Mouse (Mus musculus) bone marrow, adult 2 months (tissue): Measurements from ENCODE around the gene Bend6.

ENCODE experiments used
- CTCF ChIP-seq: fragments of 200-500 bp; IDR thresholded peaks from 2 replicates; pipeline ENCODE4 v1.5.1; 2011; ENCODE audit warnings: low read length, control low read depth; ENCODE audit not compliant: control insufficient read depth, insufficient read depth
- POLR2A ChIP-seq: fragments of 200-500 bp; IDR thresholded peaks from 2 replicates; pipeline ENCODE4 v1.6.1; 2011; ENCODE audit warnings: low read depth, mild to moderate bottlenecking, control low read depth, low read length, borderline replicate concordance; ENCODE audit not compliant: control insufficient read depth

- TF ChIP-seq CTCF (no peak), POLR2A (no peak)
Observed at GRCm38 (mm10) chr1:33898373-33898772, 9.2 kb downstream of the Bend6 start.
